Mouse (Mus musculus): ENCODE results near the gene Stxbp1. TPM values are rescaled to one million over a fixed set of nuclear protein-coding genes. Genes with fewer than 3 reads are reported as not detected.

The Stxbp1 gene
- total RNA-seq, 2 experiments from 2014 or later: 10.1 to 14.3 TPM

DNA sequence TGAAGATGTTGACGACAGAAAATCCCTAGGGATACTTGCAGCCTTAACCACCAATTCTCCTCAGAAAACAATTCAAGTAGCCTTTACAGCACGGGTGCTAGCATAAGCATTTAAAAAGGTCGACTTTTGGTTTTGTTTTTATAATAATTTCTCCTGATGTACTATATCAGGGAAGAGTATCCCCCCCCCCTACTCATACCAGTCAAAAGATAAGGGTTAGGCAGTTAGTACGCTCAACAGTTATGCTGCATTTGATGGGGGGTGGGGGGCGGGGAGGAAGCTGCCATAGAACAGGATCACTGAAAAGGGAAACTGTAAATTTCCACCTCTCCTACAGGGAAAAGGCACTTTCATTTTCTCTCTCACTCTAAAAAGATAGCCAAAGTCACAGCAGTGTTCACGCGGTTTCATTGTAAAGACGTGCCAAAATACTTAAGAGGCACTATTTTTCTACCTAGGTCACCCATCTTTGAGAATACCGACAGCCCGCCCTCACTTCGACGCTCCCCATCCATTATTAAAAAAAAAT, 1.4 kb downstream of the Stxbp1 start:
- intact Hi-C loops (cut with DNase I): no loop called here

DNA sequence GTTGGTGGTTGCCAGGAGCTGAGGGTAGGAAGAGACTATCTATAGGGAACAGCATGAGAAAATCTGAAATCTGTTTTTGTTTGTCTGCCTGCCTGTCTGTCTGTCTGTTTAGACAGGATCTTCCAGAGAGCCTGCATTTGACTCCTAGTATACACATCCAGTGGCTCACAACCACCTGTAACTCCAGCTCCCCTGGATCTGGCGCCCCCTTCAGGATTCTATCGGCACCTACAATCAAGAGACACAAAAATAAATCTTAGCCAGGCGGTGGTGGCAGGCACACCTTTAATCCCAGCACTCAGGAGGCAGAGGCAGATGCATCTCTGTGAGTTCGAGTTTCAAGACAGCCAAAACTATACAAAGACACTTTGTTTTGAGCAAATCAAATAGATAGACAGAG, 4.5 kb downstream of the Stxbp1 start:
- intact Hi-C loops (cut with DNase I): no loop called here
- DNase-seq: no peak

More for the DNA sequence above, 1.4 kb downstream of the Stxbp1 start:
- no peak for DNase-seq

DNA sequence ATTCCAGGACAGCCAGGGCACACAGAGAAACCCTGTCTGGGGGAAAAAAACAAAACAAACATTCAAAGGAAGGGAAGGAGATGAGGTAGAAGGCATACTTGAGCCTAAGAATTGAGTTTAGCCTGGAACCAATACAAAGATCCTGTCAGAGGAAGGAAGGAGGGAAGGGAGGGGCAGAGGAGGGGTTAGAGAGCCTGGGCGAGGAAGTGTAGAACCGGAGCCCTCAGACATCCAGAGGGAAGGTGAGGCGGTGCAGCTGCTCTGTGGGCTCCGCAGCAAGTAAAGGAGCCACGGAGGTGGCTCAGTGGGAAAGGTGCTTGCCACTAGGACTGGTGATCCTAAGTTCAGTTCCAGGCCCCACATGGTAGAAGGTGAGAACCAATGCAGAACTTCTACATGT, 5.9 kb downstream of the Stxbp1 start:
- intact Hi-C loops (cut with DNase I): no loop called here
- no peak for DNase-seq

DNA sequence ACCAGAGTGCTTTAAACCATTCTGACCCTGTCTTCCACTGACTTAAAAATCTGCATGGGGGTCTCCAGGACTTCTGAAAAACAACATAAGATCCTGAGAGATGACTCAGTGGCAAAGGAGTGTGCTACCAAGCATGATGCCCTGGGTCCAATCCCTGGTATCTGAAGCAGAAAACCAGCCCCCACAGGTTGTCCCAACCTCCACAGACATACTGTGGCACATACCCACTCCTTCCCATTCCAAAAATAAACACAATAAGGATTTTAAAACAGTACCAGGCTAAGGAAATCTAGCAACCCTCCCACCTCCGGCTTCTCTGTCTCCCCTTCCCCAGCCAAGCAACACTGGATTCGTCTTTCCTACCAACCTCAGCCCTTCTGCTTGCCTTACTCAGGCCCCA, 7.8 kb downstream of the Stxbp1 start:
- no peak for DNase-seq
- intact Hi-C loops (cut with DNase I): no loop called here

DNA sequence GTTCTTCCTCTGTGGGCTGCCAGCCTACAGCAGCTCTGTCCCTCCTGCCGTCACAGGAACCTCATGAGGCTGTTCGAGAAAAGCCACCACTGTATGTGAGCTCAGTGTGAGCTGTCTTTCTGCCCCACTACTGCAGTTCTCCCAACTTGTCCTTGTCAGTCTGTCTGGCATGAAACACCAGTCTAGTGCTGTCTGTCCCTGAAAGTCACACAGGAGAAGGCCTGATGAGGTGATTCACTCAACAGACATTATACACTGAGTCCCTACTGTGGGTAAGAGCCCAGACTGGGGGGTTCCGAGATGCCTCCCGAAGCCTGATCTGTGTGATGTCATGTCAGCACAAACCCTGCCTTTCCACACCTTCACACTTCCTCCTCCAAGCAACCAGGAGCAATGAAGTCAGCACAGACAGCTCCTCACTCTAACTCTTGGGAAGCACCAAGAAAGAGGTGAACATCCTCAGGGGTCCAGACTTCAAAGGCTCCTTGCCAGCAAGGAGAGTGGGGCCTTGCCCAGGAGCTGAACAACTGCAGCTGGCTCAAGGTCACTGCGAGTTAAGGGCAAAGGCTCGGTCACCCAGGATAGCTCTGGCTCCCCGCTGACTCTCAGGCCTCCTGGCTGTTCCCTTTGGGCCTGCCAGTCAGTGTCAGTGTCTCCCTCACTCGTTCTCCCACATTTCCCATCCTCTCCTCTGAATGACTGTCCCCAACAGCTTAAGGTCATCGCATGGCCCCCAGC, 8.7 kb downstream of the Stxbp1 start:
- intact Hi-C loops (cut with DNase I): no loop called here
- DNase-seq: no peak

DNA sequence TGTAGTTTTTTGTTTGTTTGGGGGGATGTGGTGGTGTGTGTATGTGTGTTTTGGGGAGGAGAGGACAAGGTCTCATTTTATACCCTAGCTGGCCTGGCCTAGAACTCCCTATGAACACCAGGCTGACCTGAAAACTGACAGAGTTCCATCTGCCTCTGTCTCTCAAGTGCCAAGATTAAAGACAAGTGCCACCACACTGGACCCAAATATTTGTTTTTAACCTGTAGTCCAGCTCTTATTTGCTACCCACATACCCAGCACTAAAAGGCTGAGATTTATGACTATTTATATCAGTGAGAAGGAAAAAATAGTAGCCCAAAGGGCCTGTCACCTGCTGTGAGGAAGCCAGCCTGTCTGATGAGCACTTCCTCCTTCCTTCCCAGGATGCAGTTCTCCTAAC, 11.5 kb downstream of the Stxbp1 start:
- intact Hi-C loops (cut with DNase I): no loop called here
- no peak for DNase-seq

DNA sequence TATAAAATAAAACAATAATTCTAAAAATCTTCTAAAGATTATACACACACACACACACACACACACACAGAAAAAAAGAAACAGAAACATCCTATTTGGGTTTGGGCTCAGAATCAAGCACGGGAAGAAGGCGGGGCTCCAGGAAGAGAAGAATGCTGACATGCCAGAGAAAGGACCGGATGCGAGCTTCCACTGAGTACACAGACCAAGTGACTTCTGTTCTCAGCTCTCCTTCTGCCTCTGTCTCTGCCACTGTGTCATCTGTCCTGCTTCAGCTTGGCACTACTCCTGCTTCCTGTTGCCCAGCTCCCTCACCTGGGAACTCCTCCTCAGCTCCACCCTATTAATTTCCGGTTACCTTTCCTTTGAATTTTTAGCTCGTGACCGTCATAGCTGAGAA, 12.5 kb downstream of the Stxbp1 start:
- intact Hi-C loops (cut with DNase I): no loop called here

DNA sequence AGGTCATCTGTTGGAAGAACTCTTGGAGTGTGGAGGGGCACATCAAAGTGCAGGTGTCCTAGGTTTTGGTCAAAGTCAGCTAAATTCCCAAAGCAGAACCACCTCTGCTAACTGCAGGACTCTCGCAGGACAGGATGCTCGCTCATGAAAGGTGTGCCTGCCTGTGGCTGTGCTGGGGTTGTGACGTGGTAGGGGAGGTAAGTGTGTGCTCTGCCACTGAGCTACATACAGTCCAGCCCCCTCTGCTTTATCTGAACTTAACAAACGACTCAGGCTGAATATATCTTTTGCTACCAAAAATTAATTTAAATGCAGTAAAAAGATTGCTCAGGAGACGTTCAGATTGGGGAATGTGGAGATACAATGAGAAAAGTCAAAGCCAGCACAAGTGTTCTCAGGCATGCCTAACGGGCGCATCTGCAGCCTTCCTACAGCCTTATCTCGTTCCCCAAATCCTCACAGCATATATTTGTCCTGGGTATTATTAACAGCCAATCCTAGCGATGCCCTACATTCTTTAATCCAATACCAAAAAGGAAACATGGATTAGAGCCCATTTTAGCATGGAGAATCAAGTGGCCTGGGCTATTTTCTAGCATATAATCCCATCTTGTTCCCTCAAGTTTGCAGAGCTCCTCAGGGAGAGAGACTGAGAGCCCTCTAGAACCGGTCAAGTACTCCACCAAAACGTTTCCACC, 17.9 kb downstream of the Stxbp1 start:
- intact Hi-C loops (cut with DNase I): no loop called here
- DNase-seq: no peak

More for the DNA sequence above, 12.5 kb downstream of the Stxbp1 start:
- peak; percentile 53 to 60 for DNase-seq

DNA sequence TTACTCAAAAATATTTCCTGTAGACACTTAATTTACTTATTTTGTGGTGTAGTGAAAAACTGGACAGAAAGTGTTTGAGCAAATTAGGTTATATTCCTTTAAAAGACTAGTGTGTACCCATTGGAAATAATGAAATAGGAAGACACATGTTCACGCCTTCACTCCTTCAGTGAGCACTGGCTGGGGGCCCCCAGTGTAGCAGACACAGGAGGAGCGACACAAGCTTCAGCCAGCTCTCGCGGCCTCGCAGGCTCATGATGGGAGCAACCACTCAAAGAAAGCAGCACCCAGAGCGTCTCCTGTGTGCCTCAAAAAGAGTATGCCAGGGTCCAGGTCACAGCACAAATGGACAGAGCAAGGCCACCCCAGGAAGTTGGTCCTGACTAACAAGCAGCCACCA, 21.2 kb downstream of the Stxbp1 start:
- intact Hi-C loops (cut with DNase I): no loop called here
- no peak for DNase-seq

DNA sequence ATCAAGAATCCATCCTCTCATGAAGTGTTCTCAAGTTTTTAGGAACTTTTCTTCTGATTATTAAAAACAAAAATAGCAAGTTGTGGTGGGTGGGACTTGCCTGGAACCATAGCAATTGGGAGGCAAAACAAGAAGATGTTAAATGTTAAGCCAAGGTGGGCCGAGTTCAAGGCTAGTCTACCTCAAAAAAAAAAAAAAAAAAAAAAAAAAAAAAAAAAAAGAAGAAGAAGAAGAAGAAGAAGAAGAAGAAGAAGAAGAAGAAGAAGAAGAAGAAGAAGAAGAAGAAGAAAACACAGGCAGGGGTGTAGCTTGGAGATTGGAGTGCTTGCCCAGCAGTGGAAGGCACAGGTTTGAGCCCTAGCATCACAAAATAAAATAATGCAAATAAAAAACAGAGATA, 22.3 kb downstream of the Stxbp1 start:
- intact Hi-C loops (cut with DNase I): no loop called here
- DNase-seq: no peak

DNA sequence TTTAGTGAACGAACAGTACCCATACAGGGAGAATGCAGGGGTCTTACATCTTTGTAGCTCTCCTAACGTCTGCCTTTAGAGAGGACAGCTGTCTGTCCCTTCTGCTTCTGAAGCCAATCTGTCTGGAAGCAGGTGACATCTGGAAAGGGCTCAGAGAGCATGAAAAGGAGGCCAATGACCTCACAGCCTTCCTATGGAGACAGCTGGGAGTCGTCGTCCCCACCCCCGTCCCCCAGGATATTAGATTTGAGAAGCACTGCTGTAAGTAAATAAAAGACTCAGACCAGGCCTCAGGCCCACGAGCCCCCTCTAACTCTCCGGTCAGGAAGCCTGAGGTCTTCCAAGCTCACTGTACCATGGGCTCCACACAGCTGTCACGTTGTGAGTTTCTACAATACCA, 22.9 kb downstream of the Stxbp1 start:
- intact Hi-C loops (cut with DNase I): no loop called here
- no peak for DNase-seq

DNA sequence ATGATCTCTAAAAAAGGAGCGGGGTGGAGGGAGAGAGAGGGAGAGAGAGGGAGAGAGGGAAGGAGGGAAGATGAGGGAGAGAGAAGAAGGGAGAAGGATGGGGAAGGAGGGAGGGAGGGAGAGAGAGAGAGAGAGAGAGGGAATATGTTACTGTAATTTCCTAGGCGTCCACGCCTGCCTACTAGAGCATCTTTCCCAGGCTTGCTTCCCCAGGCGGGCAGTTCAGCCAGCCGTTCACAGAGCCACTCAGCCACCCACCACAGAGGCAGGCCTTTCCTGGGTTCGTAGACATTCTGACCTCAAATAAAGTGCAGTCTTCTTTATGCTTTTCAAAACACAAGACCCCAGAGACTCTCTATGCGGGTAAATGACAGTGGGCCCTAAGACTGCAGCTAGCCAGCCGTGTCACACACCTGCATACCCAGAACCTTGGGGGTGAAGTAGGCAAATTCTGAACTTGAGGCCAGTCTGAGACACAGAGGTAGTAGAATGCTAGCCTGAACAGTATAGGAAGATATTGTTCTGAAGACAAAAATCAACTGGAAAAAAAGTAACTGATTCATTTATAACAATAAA, 23.4 kb downstream of the Stxbp1 start:
- intact Hi-C loops (cut with DNase I): no loop called here
- DNase-seq: no peak

DNA sequence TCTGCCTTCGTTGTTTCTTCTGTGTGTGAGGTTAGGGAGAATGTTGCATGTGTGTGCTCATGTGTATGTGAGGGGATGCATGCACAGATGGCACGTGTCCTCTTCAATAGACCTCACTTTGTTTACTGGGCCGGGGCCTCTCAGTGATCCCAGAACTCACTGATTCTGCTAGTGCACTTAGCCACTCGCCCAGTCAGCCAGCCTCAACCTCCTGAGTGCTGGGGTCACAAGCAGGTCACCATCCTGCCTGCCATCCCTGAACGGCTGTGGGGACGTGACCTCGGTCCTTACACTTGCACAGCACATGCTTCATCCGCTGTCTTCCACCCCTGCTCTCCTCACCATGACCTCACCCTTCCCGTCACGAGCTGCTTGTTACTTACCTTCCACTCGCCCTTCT, 23.9 kb downstream of the Stxbp1 start:
- intact Hi-C loops (cut with DNase I): no loop called here
- no peak for DNase-seq

DNA sequence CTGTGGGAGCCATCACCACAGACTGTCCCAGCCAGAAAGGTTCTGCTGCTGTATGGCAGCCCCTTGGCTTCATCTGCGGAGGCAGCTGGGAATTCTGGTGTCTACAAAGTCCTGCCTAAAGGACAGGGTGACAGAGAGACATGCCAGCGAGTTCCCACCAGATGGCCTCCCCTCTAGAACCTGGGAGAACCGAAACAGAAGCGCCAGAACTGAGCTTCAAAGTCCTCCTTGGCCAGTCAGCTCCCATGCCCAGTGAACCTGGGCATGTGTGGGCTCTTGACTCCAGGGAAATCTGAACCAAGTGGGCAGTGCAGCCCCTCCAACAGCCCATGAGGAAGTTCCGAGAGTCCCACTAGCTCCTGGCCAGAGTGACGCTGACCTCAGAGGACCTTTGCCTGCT, 24.4 kb downstream of the Stxbp1 start:
- DNase-seq: no peak
- intact Hi-C loops (cut with DNase I): no loop called here

DNA sequence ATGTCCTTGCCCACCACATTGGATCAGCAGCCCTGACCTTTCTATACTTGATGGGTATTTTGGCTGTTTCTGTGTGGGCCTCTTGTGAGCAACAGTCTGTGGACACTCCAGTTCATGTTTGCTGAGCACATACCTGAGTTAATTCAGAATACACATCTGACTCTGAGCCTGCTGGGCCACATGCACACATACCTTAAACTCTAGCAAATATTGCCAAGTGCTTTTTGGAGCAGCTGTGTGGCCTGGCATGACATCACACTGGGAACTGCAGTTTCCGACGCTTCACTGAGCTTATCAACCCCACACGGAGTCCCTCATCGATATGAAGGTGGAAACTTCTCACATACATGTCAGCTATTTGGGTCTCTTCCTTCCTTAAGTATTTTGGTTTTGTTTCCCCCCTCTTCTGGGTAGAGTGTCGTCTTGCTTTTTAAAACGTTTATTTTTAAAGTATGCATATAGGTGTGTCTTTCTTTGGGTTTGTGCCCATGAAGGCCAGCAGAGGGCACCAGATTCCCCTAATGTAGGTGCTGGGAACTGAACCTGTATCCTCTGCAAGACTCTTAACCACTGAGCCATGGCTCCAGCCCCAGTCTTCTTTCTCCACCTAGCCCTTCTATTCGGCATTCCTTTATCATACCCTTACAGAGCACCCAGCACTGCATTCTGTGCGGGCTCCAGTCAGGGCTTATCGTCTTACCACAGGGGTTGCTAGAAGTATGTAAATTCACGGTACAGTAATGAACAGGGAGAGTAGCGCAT, 25.8 kb downstream of the Stxbp1 start:
- intact Hi-C loops (cut with DNase I): loop anchor here (1.0 kb wide), 1 partner anchor 33 kb away; no protein-coding TSS in a partner anchor
- DNase-seq: peak; percentile 44 to 61

DNA sequence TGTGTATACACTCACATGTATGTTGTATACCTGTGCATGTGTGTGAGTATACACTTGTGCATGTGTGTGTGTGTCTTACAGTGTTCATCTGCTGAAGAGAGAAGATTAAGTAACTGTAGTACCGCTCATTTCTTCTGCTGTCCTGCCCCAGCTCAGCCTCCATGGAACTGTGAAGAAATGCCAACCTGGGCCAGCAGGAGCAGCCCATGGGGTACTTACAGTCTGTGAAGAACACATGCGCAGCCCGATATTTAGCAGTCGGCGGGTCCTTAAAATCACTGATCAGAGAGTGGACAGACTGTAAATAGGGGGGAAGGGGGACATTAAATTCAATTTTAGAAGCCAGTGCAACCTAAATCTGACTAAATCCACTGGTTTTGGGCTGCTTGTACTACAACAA, 28.8 kb downstream of the Stxbp1 start:
- intact Hi-C loops (cut with DNase I): no loop called here
- no peak for DNase-seq

DNA sequence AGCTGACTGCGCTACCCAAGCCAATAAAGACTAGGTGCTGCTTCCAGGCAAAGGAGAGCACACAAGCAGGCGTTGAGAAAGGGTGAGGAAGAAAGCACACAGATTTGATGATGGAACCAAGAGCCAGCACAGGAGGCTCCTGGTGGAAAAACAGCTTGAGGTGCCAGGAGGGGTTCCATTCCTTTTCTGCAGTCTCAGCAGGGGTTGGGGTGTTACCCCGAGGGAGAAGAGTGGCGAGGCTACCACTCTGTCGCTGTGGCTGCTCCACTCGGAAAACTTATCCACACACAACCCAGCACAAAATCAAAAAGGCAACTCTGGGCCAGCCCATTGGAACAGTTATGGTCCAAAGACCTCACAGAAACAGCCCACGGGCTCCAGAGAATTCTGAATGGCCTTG, 29.5 kb downstream of the Stxbp1 start:
- intact Hi-C loops (cut with DNase I): no loop called here
- DNase-seq: no peak

DNA sequence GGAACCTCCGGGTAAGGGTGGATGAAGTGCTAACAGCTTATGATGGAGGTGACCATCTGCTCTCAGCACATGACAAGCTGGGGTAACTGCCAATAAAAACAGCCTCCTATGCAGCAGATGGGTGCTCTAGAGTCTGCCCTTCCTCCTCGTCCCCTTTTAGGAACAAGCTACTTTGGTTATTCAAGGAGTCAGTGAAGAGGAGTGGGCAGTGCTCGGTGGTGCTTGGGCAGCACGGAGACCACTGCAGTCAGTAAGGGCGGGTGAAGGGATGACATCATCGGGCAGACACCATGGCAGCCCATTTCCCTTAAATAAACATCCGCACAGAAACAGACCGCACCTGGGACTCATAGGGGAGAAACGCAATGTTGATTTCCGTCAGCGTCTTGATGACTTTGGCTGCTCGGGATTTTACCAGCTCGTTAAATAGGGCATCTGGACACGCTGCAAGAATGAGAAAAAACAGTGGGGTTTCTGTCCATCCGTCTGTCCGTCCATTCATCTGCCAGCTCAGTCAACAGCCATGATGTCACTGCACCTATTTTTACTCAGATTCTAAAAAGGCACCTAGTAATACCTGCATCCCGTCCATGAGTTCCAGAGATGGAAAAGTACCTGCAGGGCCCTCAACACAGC, 30.0 kb downstream of the Stxbp1 start:
- DNase-seq: no peak
- intact Hi-C loops (cut with DNase I): no loop called here

DNA sequence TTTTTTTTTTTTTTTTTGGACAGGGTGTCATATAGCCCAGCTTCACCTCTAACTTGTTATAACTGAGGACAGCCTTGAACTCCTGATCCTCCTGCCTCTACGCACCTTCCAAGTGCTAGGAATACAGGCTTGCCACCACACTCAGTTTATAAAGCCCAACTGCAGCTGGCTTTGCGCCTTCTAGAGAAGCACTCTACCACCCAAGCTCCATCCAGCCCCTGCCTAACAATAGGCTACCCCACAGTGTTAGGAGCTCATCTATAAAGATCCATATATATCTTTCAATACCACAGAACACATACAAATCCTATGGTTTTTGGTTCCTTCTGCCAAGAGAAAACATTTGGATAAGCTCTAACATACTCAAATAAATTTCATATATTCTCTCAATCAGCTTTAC, 30.5 kb downstream of the Stxbp1 start:
- no peak for DNase-seq
- intact Hi-C loops (cut with DNase I): no loop called here

DNA sequence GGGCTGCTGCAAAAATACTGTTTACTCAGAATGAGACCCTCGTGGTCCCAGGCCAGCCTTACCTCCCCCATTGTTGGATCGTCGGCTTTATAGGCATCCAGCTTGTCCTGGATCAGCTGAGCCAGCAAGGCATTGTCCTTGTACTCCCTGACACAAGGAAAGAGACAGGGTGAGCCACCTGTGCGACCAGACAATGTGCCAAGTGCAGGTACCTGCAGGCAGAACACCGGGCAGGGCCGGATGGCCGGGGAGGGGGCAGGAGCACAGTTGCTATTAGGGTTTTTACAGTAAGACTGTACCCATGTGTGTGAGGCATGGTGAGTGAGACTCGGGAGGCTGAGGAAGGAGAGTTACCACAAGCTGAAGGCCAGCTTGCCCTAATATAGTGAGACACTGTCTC, 35.1 kb downstream of the Stxbp1 start:
- no peak for DNase-seq
- intact Hi-C loops (cut with DNase I): no loop called here
